Mouse (Mus musculus) thymus, postnatal 4 days (tissue): ENCODE measurements around the gene Xrcc6.

Source experiments
- DNase-seq: peaks from one replicate; pipeline ENCODE4 v3.0.0; 2021

Gene Xrcc6

DNA sequence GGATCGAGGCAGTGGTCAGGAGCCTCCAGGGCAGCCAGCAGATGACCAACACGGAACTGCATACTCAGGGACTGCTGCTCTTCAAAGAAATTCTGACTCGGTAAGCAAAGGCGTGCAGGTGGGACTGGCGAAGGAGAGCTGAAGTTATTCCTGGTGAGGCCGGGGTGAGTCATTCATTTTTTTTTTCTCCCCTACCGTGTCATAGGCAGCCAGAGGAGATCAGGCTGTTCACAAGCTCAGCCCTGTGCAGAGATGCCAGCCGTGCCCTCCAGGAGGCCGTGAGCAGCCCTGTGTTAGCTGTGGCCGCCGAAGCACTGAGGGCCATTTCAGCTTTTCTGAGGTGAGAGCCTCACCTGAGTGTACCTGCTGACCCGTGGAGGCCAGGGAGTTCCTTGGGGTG lies 98.5 kb downstream of the Xrcc6 start:
- no peak for DNase-seq

DNA sequence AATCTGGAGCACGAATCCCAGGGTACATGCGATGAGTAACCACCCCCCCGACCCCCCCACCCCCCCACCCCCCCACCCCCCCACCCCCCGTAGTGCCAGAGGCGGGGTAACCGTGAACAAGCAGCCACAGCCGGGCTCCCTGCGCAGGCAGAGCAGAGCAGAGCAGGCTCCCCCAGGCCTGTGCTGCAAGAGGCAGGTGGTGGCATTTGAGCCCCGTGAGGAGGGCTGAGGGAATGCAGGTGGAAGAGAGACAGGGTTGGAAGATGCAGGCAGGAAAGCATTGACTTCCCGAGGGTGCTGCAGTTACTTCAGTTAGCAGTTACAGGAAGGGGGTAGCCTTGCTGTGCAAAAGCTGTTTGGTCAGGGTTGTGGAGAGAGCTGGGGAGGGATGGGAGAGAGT lies 99.6 kb downstream of the Xrcc6 start:
- DNase-seq: peak; percentile 52
